Mouse (Mus musculus) B cell, adult 67 days (primary cell): Measurements from ENCODE around the gene Sectm1a. TPM values are rescaled to one million over a fixed set of nuclear protein-coding genes. Genes with fewer than 3 reads are reported as not detected.

Experiments
- total RNA-seq, 2 experiments: library from RNA; stranded (reverse); gene quantifications; 4 replicates each; pipeline ENCODE4 v1.2.4; 2023

The Sectm1a gene
- total RNA-seq, result not detected

DNA sequence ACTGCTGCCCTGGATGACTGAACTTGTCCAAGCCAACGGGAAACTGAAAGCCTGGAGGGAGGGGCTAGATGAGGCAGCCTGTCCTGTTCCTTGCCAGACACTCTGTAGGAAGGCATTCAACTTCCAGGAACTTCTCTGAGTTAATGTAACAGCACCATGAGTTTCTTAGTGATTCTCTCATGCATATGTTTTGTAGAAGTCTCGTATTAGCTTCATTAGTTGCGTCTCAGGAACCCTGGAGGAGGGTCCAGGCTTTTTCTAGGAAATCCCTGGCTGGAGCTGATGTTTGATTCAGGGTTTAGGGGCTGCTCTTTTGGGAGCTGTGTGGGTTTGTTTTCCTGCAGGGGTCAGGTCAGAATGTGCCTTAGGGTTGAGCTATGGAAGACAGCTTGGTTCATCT is at the start of gene Sectm1a:
Gene Sectm1a (minus strand): TSS at position 101 of the 400 bp plus-strand sequence.

DNA sequence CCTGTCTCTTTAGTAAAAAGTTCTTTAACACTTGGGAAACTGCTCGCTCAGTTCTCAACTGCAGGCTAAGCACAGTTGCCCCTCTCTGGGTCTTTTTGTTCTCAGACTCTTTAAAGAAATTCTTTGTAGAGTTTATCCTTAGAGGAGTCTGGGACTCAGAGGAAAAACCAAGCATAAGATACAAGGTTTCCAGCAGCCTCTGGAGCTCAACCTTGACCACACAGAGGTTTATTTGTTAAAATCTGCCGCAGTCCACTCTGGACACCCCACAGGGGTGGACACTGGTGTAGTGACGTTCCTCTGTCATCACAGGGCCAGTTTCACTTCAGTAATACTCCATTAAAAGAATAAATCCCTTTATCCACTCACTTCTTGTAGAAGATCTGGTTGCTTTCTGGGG is 37.6 kb upstream of the Sectm1a start, which contains the start of gene Tex19.2:
Gene Tex19.2 (minus strand): TSS at position 101 of the 400 bp plus-strand sequence.

GRCm38 (mm10) chr11:121063379-121063778 is 17.6 kb downstream of the Sectm1a start, which contains the start of gene Sectm1b:
Gene Sectm1b (minus strand): TSS chr11:121063569.

GRCm38 (mm10) chr11:121039302-121039701 is 41.7 kb downstream of the Sectm1a start, which contains the start of gene Cd7:
Gene Cd7 (minus strand): TSS chr11:121039418.

Other genes with a start within 250 kb of the Sectm1a start
- gene Ccdc57, start 148.3 kb downstream of the Sectm1a start, total RNA-seq, result 1 to 10 TPM in 1 of 2 experiments, under 1 TPM in 1; 0.83 to 1.4 TPM
- 1 to 10 TPM in 1 of 2 experiments, under 1 TPM in 1; 0.65 to 2.3 TPM for gene Slc16a3, start 132.7 kb downstream of the Sectm1a start, total RNA-seq
- gene Csnk1d, start 89.9 kb downstream of the Sectm1a start, total RNA-seq, result 100 to 1,000 TPM; 134 to 142 TPM
- 1 to 10 TPM; 6.8 to 9.7 TPM for gene Cd7, start 41.8 kb downstream of the Sectm1a start, total RNA-seq
- gene Sectm1b, start 17.7 kb downstream of the Sectm1a start, total RNA-seq, result not detected
- not detected for gene Tex19.2, start 37.5 kb upstream of the Sectm1a start, total RNA-seq
- gene Tex19.1, start 64.9 kb upstream of the Sectm1a start, total RNA-seq, result not detected
- not detected for gene Uts2r, start 79.1 kb upstream of the Sectm1a start, total RNA-seq
- 10 to 100 TPM; 16.7 to 21.5 TPM for gene Hexdc, start 123.2 kb upstream of the Sectm1a start, total RNA-seq
- gene Ogfod3, start 123.5 kb upstream of the Sectm1a start, total RNA-seq, result 10 to 100 TPM; 10.5 to 11.7 TPM
- gene Cybc1, start 148.1 kb upstream of the Sectm1a start, total RNA-seq, result 100 to 1,000 TPM; 118 to 135 TPM
- gene Narf, start 156.0 kb upstream of the Sectm1a start, total RNA-seq, result 10 to 100 TPM; 62.0 to 66.2 TPM
- gene Foxk2, start 178.8 kb upstream of the Sectm1a start, total RNA-seq, result 10 to 100 TPM; 40.8 to 48.4 TPM